Mouse (Mus musculus) sigmoid colon, adult 10 weeks (tissue): ENCODE measurements around the gene Gm12216. TPM values are rescaled to one million over a fixed set of nuclear protein-coding genes. Genes with fewer than 3 reads are reported as not detected.

Experiments used
- polyA plus RNA-seq: library from polyadenylated mRNA; stranded (reverse); fragments of 350-450 nt; fragmentation: Illumina TruSeq; extraction: RNeasy Lipid Tissue Mini Kit (QIAGEN cat#74804); gene quantifications from one replicate; pipeline ENCODE4 v1.2.3, GENCODE M21; 2014; ENCODE audit warnings: low read depth, low replicate concordance

The Gm12216 gene
- 1.3 TPM for polyA plus RNA-seq

GRCm38 (mm10) chr11:53858761-53859580, at the start of gene Gm12216:
Gene Gm12216 (minus strand): TSS chr11:53859256.

DNA sequence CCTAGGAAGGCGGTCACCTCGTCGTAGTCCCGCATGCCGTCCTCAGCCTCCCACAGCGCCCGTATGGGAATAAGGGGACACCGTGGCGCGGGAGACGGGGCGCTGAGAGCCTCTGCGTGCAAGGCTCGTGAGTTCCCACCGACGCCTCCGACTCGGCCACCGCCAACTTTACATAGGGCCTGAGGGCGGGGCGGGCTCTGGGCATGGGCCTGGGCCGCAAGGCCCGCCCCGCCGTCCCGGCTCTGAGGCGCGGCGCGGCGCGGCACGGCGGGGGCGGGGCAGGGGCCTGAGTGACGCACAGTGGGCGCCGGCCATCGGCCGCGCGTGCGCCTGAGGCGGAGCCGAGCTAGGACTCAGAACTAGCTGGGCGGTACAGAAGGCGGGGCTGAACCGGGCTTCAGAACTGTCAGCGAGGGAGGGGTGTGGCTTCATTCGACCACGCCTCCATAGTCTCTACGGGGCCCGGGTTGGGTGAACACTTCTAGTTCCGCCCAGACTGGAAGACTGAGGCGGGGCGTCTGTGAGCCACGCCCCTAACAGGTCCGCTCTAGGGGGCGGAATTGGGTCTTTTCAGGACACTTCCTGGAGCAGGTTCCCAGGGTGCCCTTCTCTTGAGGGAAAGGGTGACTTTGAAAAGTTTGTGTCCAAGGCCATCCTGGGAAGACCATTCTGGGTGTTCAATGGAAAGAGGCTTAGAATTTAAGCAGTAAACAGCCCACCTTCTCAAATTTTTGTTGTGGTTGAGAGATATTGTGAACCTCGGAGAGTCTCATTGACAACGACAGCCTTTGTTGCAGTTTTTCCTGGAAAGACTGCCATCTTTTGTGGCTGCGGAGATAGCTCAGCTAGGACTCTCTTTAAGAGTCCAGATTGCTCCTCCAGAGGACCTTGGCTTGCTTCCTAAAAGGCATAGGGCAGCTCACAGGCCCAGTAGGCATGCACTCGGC, 32.7 kb upstream of the Gm12216 start, which contains the start of gene Slc22a5:
Slc22a5 (minus strand) TSS at position 156 of the 947 bp plus-strand sequence.

DNA sequence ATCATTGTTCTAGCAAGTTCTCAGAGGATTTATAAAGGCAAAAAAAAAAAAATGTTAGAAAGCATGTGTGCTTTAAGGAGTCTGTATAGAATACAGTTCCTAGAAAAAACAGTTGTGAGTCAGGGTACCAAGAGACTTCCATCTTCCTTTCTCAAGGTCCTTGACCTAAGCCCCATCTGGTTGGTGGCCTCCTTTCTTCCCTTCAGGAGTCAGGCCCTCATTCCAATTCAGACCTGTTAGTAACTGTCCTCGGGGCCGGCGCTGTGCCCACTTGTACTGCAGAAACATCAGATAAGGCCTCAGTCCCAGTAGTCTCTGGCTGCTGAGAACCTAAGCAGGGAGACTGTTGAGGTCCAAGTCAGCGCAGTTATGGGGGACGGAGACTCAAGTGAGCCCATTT, 86.0 kb downstream of the Gm12216 start, which contains the start of gene Gm17334:
Gm17334 (minus strand) TSS at position 101 of the 400 bp plus-strand sequence.

GRCm38 (mm10) chr11:53769760-53770124, 89.3 kb downstream of the Gm12216 start, which contains the start of gene Irf1:
Gene Irf1 (plus strand): TSS chr11:53770014.

Other genes with a start within 250 kb of the Gm12216 start
- gene Il4, start 240.6 kb downstream of the Gm12216 start, polyA plus RNA-seq: not detected
- not detected for gene Il13, start 224.6 kb downstream of the Gm12216 start, polyA plus RNA-seq
- 35.7 TPM for gene Rad50, start 151.9 kb downstream of the Gm12216 start, polyA plus RNA-seq
- 0.38 TPM for gene Il5, start 138.5 kb downstream of the Gm12216 start, polyA plus RNA-seq
- gene Irf1, start 89.2 kb downstream of the Gm12216 start, polyA plus RNA-seq: 27.3 TPM
- gene Gm17334, start 86.1 kb downstream of the Gm12216 start, polyA plus RNA-seq: not detected
- 26.6 TPM for gene Slc22a5, start 32.4 kb upstream of the Gm12216 start, polyA plus RNA-seq
- gene Slc22a21, start 121.1 kb upstream of the Gm12216 start, polyA plus RNA-seq: 18.1 TPM
- gene Slc22a4, start 168.8 kb upstream of the Gm12216 start, polyA plus RNA-seq: 0.79 TPM
- gene Pdlim4, start 209.8 kb upstream of the Gm12216 start, polyA plus RNA-seq: 1.0 TPM
- gene P4ha2, start 240.8 kb upstream of the Gm12216 start, polyA plus RNA-seq: 1.9 TPM